Comparison of ENCODE assay signal across 11 mouse cellular contexts in the genomic region with DNA sequence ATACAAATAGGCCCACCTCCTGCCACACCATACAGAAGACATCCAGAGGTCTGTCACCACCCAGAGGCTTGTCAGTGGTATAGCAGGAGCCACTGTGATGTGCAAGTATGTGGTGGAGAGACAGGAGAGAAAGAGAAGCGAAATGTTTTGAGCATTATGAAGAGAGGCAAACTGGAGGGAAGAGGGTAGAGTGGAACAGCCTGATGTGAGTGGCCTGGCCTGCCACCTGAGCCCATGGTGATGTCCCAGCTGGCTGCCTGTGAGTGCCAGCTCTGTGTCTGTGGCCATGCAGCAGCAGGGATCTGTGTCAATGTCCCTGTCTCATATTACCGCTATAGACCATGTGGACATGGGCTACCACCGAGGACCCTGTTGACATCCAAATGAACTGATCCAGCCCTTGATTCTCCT.
A peak's percentile ranks its signal among the peaks of the same experiment; 100 is the strongest.
DNase-seq lines count a peak whose midpoint lies in the region; ATAC-seq and TF ChIP-seq lines count a peak whose summit lies in the region.
"Had no signal": no experiment of that assay in that cellular context is flagged by ENCODE, and none has a peak within 500 bp of the region (broad histone marks: within the 10 kb centered on the region; RNA-seq: fewer than 3 reads in every experiment).

No protein-coding gene starts in this region.

- no peaks in the 10 kb centered on the region for H3K27me3 ChIP-seq in kidney, adult 2 months (replicated peaks; ENCODE audit: control insufficient read depth, insufficient read depth, low read length)
- H3K27me3 ChIP-seq in MEL (ENCODE audit: control insufficient read depth in 1 of 2, insufficient read depth in 2 of 2, low read length in 2 of 2), result no peaks in the 10 kb centered on the region
- H3K27me3 ChIP-seq in cerebellum, adult 2 months (ENCODE audit: control insufficient read depth, insufficient read depth, low read length), result no peaks in the 10 kb centered on the region
- H3K27me3 ChIP-seq in midbrain, embryonic 13.5 days, result no peaks in the 10 kb centered on the region
- H3K27me3 ChIP-seq: embryonic facial prominence, embryonic 13.5 days; heart, embryonic 15.5 days had no signal

- H3K9ac ChIP-seq in MEL (ENCODE audit: control insufficient read depth, low read depth, low read length, poor library complexity, severe bottlenecking), result no peak overlapping the region
- no peak overlapping the region for H3K9ac ChIP-seq in midbrain, embryonic 13.5 days (replicated peaks)
- H3K9ac ChIP-seq: embryonic facial prominence, embryonic 13.5 days; heart, embryonic 15.5 days had no signal

- no peaks in the 10 kb centered on the region for H3K36me3 ChIP-seq in kidney, adult 2 months (ENCODE audit: control insufficient read depth, insufficient read depth, low read length)
- H3K36me3 ChIP-seq in MEL (ENCODE audit: control insufficient read depth in 1 of 2, insufficient read depth in 2 of 2, low read length in 2 of 2), result no peaks in the 10 kb centered on the region
- H3K36me3 ChIP-seq in midbrain, embryonic 13.5 days, result no peaks in the 10 kb centered on the region
- H3K36me3 ChIP-seq: embryonic facial prominence, embryonic 13.5 days; heart, embryonic 15.5 days had no signal

- no peak for TF ChIP-seq POLR2A in kidney, adult 2 months (IDR thresholded peaks at IDR 0.05; ENCODE audit: low read depth, low read length)
- TF ChIP-seq POLR2A in MEL (IDR thresholded peaks at IDR 0.05; ENCODE audit: control insufficient read depth in 1 of 2, insufficient read depth in 1 of 2, low read depth in 1 of 2, low read length in 2 of 2, poor library complexity in 1 of 2), result no peak
- no peak for TF ChIP-seq POLR2A in cerebellum, adult 2 months (IDR thresholded peaks at IDR 0.05; ENCODE audit: borderline replicate concordance, insufficient read depth, low read length)

- no peaks in the 10 kb centered on the region for H3K79me2 ChIP-seq in MEL (ENCODE audit: control insufficient read depth, insufficient read depth, low read length, poor library complexity)

- peak; percentile 34; the same call in 1 of the 2 replicates for TF ChIP-seq CTCF in kidney, adult 2 months (conservative IDR thresholded peaks at IDR 0.05; ENCODE audit: insufficient read depth, insufficient read length, low read depth, low read length)
- TF ChIP-seq CTCF in MEL (IDR thresholded peaks at IDR 0.05 in 2 of 3, conservative IDR thresholded peaks at IDR 0.05 in 1 of 3; ENCODE audit: control insufficient read depth in 1 of 3, insufficient read depth in 1 of 3, low read depth in 2 of 3, low read length in 3 of 3, poor library complexity in 1 of 3, severe bottlenecking in 1 of 3), result peak in 2 of 3 experiments; percentile 31 to 38; a peak in 3 of 6 replicates
- peak; percentile 66 for TF ChIP-seq CTCF in cerebellum, adult 2 months (IDR thresholded peaks at IDR 0.05; ENCODE audit: borderline replicate concordance, insufficient read depth, low read depth, low read length)

- no peak overlapping the region for H3K4me3 ChIP-seq in kidney, adult 2 months (ENCODE audit: insufficient read depth, low read depth, low read length)
- no peak overlapping the region for H3K4me3 ChIP-seq in MEL (ENCODE audit: control insufficient read depth in 1 of 2, insufficient read depth in 1 of 2, low read depth in 2 of 2, low read length in 2 of 2)
- H3K4me3 ChIP-seq in cerebellum, adult 2 months (replicated peaks; ENCODE audit: insufficient read depth, low read depth, low read length), result no peak overlapping the region
- no peak overlapping the region for H3K4me3 ChIP-seq in midbrain, embryonic 13.5 days (replicated peaks)
- H3K4me3 ChIP-seq: embryonic facial prominence, embryonic 13.5 days; heart, embryonic 15.5 days had no signal

- no peak for TF ChIP-seq EP300 in MEL (IDR thresholded peaks at IDR 0.05; ENCODE audit: low read depth in 1 of 2, low read length in 2 of 2)

- 46% methylated on average over 3 of the region's 3 CpGs for WGBS in kidney, adult 2 months
- WGBS in cerebellum, adult 2 months, result 10% methylated on average over 3 of the region's 3 CpGs
- 81% methylated on average over 3 of the region's 3 CpGs for WGBS in midbrain, embryonic 13.5 days

- ATAC-seq in midbrain, embryonic 13.5 days, result peak; percentile 56; the same call in 1 of the 2 replicates
- no peak for ATAC-seq in erythroid progenitor cell, adult 5-6 weeks (replicated peaks; ENCODE audit: low FRiP score, poor library complexity, severe bottlenecking)

- peak; percentile 31 for TF ChIP-seq RAD21 in MEL (IDR thresholded peaks at IDR 0.05; ENCODE audit: low read depth, low read length)

- no peak overlapping the region for H3K27ac ChIP-seq in kidney, adult 2 months (ENCODE audit: insufficient read depth, low read depth, low read length)
- H3K27ac ChIP-seq in MEL (ENCODE audit: control insufficient read depth, low read depth, low read length), result no peak overlapping the region
- no peak overlapping the region for H3K27ac ChIP-seq in cerebellum, adult 2 months (ENCODE audit: insufficient read depth, low read length)
- no peak overlapping the region for H3K27ac ChIP-seq in midbrain, embryonic 13.5 days
- H3K27ac ChIP-seq: embryonic facial prominence, embryonic 13.5 days; heart, embryonic 15.5 days had no signal

- no peaks in the 10 kb centered on the region for H3K9me3 ChIP-seq in MEL (replicated peaks; ENCODE audit: insufficient read depth, low read length)
- H3K9me3 ChIP-seq in midbrain, embryonic 13.5 days, result no peaks in the 10 kb centered on the region
- H3K9me3 ChIP-seq: embryonic facial prominence, embryonic 13.5 days; heart, embryonic 15.5 days had no signal

- no peak for DNase-seq in kidney, adult 2 months
- DNase-seq in kidney, adult 18-20 months, result no peak
- peak; percentile 9 for DNase-seq in MEL (ENCODE audit: low read depth, low spot score)
- peak; percentile 48 to 60 for DNase-seq in cerebellum, adult 2 months
- DNase-seq in natural killer cell, adult 2 months (ENCODE audit: low spot score in 2 of 2), result no peak
- DNase-seq in urinary bladder, postnatal 4 days (ENCODE audit: low spot score in 2 of 2), result no peak
- DNase-seq: lung, postnatal 14 days had no signal

- no peak overlapping the region for H3K4me2 ChIP-seq in midbrain, embryonic 13.5 days (replicated peaks)
- H3K4me2 ChIP-seq: embryonic facial prominence, embryonic 13.5 days; heart, embryonic 15.5 days had no signal

- H3K4me1 ChIP-seq in kidney, adult 2 months (ENCODE audit: control insufficient read depth, insufficient read depth, low read length), result no peaks in the 10 kb centered on the region
- no peaks in the 10 kb centered on the region for H3K4me1 ChIP-seq in MEL (ENCODE audit: control insufficient read depth in 1 of 2, insufficient read depth in 2 of 2, low read length in 2 of 2)
- H3K4me1 ChIP-seq in cerebellum, adult 2 months (ENCODE audit: control insufficient read depth, insufficient read depth, low read length), result peaks cover 16% of the 10 kb centered on the region; the same call in 1 of the 2 replicates
- no peaks in the 10 kb centered on the region for H3K4me1 ChIP-seq in midbrain, embryonic 13.5 days (replicated peaks)
- H3K4me1 ChIP-seq: embryonic facial prominence, embryonic 13.5 days; heart, embryonic 15.5 days had no signal

TF ChIP-seq in MEL, 35 proteins besides CTCF, POLR2A, EP300 and RAD21:
- TF ChIP-seq ZMIZ1 (IDR thresholded peaks at IDR 0.05; ENCODE audit: low read depth, low read length) (no peak), SMC3 (IDR thresholded peaks at IDR 0.05; ENCODE audit: low read depth, low read length) (peak; percentile 15; the same call in 1 of the 2 replicates)

Comparison
In these comparisons a context has a peak if more than half of its experiments do, and no peak if none do; other contexts are left out.
1. DNase-seq: peak in MEL (single experiment) and cerebellum, adult 2 months (2 of 2); none in kidney, adult 2 months (single experiment), kidney, adult 18-20 months (single experiment), natural killer cell, adult 2 months (0 of 2) and urinary bladder, postnatal 4 days (0 of 2).
2. Peak in every context shown above with its lines, with median percentiles within 50 percentile points of each other: CTCF ChIP-seq.